ENCODE assay signal across 24 mouse cellular contexts in genomic region chr3:46511157-46511556, GRCm38 (mm10).
"Had no signal": no experiment of that assay in that cellular context is flagged by ENCODE, and none has a peak within 500 bp of the region (broad histone marks: within the 10 kb centered on the region; RNA-seq: fewer than 3 reads in every experiment).

No protein-coding gene starts in this region.

- H3K27me3 ChIP-seq: heart, embryonic 12.5 days; hindbrain, embryonic 12.5 days; limb, embryonic 13.5 days; limb, embryonic 15.5 days; liver, embryonic 12.5 days had no signal

- H3K4me2 ChIP-seq: heart, embryonic 12.5 days; hindbrain, embryonic 12.5 days; hindbrain, embryonic 14.5 days; limb, embryonic 13.5 days; limb, embryonic 15.5 days; liver, embryonic 12.5 days had no signal

- ATAC-seq: hindbrain, embryonic 16.5 days; inflammation-experienced regulatory T-cells, adult 6 months; liver, embryonic 12.5 days had no signal

- H3K4me3 ChIP-seq: heart, embryonic 10.5 days; heart, embryonic 12.5 days; hindbrain, embryonic 10.5 days; hindbrain, embryonic 12.5 days; layer of hippocampus, adult 2 months; left cerebral cortex, adult 2 months; limb, embryonic 13.5 days; limb, embryonic 15.5 days; liver, embryonic 12.5 days had no signal

- H3K4me1 ChIP-seq: heart, embryonic 10.5 days; heart, embryonic 12.5 days; hindbrain, embryonic 10.5 days; hindbrain, embryonic 12.5 days; limb, embryonic 13.5 days; limb, embryonic 15.5 days; liver, embryonic 12.5 days had no signal

- DNase-seq: gastrocnemius, postnatal 14 days; heart, adult 18-20 months; heart, postnatal 14 days; heart, postnatal 4 days; kidney, adult 18-20 months; kidney, adult 8-10 months; kidney, postnatal 10 days; kidney, postnatal 25 days; kidney, postnatal 4 days; left cerebral cortex, postnatal 4 days; lung, adult 18-20 months had no signal

- H3K36me3 ChIP-seq: heart, embryonic 10.5 days; heart, embryonic 12.5 days; hindbrain, embryonic 10.5 days; hindbrain, embryonic 12.5 days; limb, embryonic 13.5 days; limb, embryonic 15.5 days; liver, embryonic 12.5 days had no signal

- H3K27ac ChIP-seq: heart, embryonic 10.5 days; hindbrain, embryonic 10.5 days; hindbrain, embryonic 12.5 days; hindbrain, embryonic 14.5 days; layer of hippocampus, adult 2 months; left cerebral cortex, adult 2 months; limb, embryonic 13.5 days; limb, embryonic 15.5 days; liver, embryonic 12.5 days; liver, embryonic 14.5 days had no signal

- H3K9me3 ChIP-seq: heart, embryonic 10.5 days; hindbrain, embryonic 10.5 days; hindbrain, embryonic 12.5 days; limb, embryonic 13.5 days; limb, embryonic 15.5 days; liver, embryonic 12.5 days had no signal

- H3K9ac ChIP-seq: heart, embryonic 12.5 days; hindbrain, embryonic 12.5 days; hindbrain, embryonic 14.5 days; limb, embryonic 13.5 days; limb, embryonic 15.5 days; liver, embryonic 12.5 days; liver, embryonic 14.5 days had no signal
